Mouse (Mus musculus) ES-E14 (cell line): ENCODE results near the gene Abhd4.

ENCODE experiments used
- CHD2 ChIP-seq: IDR thresholded peaks from 2 replicates; pipeline ENCODE4 v1.6.1; 2014; ENCODE audit warnings: mild to moderate bottlenecking, low read depth, low read length, inconsistent platforms
- ZC3H11A ChIP-seq: IDR thresholded peaks from 2 replicates; pipeline ENCODE4 v1.6.1; 2012; ENCODE audit warnings: low read depth, mild to moderate bottlenecking, inconsistent platforms, low read length, borderline replicate concordance

- no peak for TF ChIP-seq CHD2
- no peak for TF ChIP-seq ZC3H11A
These were observed 57.8 kb downstream of the Abhd4 start for GRCm38 (mm10) chr14:54311763-54312162.
